8 mouse cellular contexts compared by ENCODE assay signal in the genomic region with DNA sequence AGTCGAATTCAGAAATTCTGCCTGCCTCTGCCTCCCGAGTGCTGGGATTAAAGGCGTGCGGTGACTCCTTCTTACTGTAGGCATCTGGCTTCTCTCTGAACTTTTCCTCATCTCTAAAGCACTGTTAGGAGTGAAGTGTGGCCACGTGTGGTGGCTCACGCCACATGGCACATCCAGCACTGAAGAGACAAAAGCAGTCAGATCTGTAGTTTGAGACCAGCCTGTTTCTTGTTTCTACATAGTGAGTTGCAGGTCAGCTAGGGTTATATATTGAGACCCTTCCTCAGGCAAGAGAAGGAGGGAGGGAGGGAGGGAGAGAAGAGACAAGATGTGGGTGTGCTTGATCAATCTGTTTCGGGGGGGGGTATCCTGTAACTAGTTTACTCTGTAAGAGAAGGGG. TPM values are rescaled to one million over a fixed set of nuclear protein-coding genes. Genes with fewer than 3 reads are reported as not detected.
DNase-seq lines count a peak whose midpoint lies in the region; ATAC-seq lines count a peak whose summit lies in the region.

Gene Rangrf (minus strand): TSS at position 101 of the 400 bp plus-strand sequence.

- H3K36me3 ChIP-seq in kidney, embryonic 14.5 days (ENCODE audit: control insufficient read depth, insufficient read depth, low read length): no peaks in the 10 kb centered on the region
- no peaks in the 10 kb centered on the region for H3K36me3 ChIP-seq in intestine, embryonic 15.5 days
- no peaks in the 10 kb centered on the region for H3K36me3 ChIP-seq in midbrain, embryonic 11.5 days (ENCODE audit: control insufficient read depth, insufficient read depth, low read length)

- peak within 1 kb of the TSS; percentile 28; the same call in 1 of the 2 replicates for H3K9ac ChIP-seq in kidney, embryonic 14.5 days (ENCODE audit: low read depth, low read length)
- peak within 1 kb of the TSS; percentile 21; the same call in 1 of the 2 replicates for H3K9ac ChIP-seq in intestine, embryonic 15.5 days
- H3K9ac ChIP-seq in midbrain, embryonic 11.5 days (ENCODE audit: low read length): 0 out of 2 replicates have a peak within 1 kb of the TSS, but pooled peaks have one; percentile 40

- H3K9me3 ChIP-seq in kidney, embryonic 14.5 days (ENCODE audit: control insufficient read depth, low read length): no peaks in the 10 kb centered on the region
- H3K9me3 ChIP-seq in intestine, embryonic 15.5 days: no peaks in the 10 kb centered on the region
- no peaks in the 10 kb centered on the region for H3K9me3 ChIP-seq in midbrain, embryonic 11.5 days (ENCODE audit: control insufficient read depth, low read length)

- H3K4me1 ChIP-seq in kidney, embryonic 14.5 days (ENCODE audit: control insufficient read depth, insufficient read depth, low read length): 0 out of 2 replicates have a peak, but pooled peaks cover 6% of the 10 kb centered on the region
- peaks cover 9% of the 10 kb centered on the region for H3K4me1 ChIP-seq in intestine, embryonic 15.5 days (replicated peaks)
- H3K4me1 ChIP-seq in midbrain, embryonic 11.5 days (ENCODE audit: control insufficient read depth, insufficient read depth, low read length): peaks cover 7% of the 10 kb centered on the region

- no peak for ATAC-seq in kidney, embryonic 14.5 days (ENCODE audit: low FRiP score, low TSS enrichment)
- ATAC-seq in intestine, embryonic 15.5 days: no peak
- no peak for ATAC-seq in midbrain, embryonic 11.5 days (ENCODE audit: low FRiP score)

- no peaks in the 10 kb centered on the region for H3K27me3 ChIP-seq in kidney, embryonic 14.5 days (ENCODE audit: control insufficient read depth, insufficient read depth, low read length)
- no peaks in the 10 kb centered on the region for H3K27me3 ChIP-seq in intestine, embryonic 15.5 days (replicated peaks)
- 0 out of 2 replicates have a peak, but pooled peaks cover 2% of the 10 kb centered on the region for H3K27me3 ChIP-seq in midbrain, embryonic 11.5 days (ENCODE audit: control insufficient read depth, insufficient read depth, low read length)

- intact Hi-C loops in gastrocnemius, postnatal 14 days (cut with DNase I; ENCODE audit: low total_unique reads): no loop called here

- H3K4me2 ChIP-seq in kidney, embryonic 14.5 days (replicated peaks; ENCODE audit: low read depth, low read length): peak within 1 kb of the TSS; percentile 61
- peak within 1 kb of the TSS; percentile 68 for H3K4me2 ChIP-seq in intestine, embryonic 15.5 days (replicated peaks)
- peak within 1 kb of the TSS; percentile 54 for H3K4me2 ChIP-seq in midbrain, embryonic 11.5 days

- no peak for DNase-seq in kidney, postnatal 10 days
- DNase-seq in adrenal gland, postnatal 10 days: no peak
- DNase-seq in gastrocnemius, postnatal 14 days: no peak
- DNase-seq in midbrain, embryonic 11.5 days (ENCODE audit: low spot score, missing footprints): no peak
- DNase-seq in spleen, postnatal 10 days (ENCODE audit: low spot score in 2 of 2): no peak
- no peak for DNase-seq in T-cell, adult 2 months (ENCODE audit: low spot score)

- 84% methylated on average over 7 of the region's 7 CpGs for WGBS in kidney, embryonic 14.5 days
- WGBS in intestine, embryonic 15.5 days: 76% methylated on average over 7 of the region's 7 CpGs
- WGBS in midbrain, embryonic 11.5 days: 86% methylated on average over 7 of the region's 7 CpGs

- H3K27ac ChIP-seq in kidney, embryonic 14.5 days (ENCODE audit: low read depth, low read length): no peak within 1 kb of the TSS
- no peak within 1 kb of the TSS for H3K27ac ChIP-seq in intestine, embryonic 15.5 days
- H3K27ac ChIP-seq in midbrain, embryonic 11.5 days (ENCODE audit: low read depth, low read length): no peak within 1 kb of the TSS

- peak within 1 kb of the TSS; percentile 48 for H3K4me3 ChIP-seq in kidney, embryonic 14.5 days (ENCODE audit: low read length)
- peak within 1 kb of the TSS; percentile 39 for H3K4me3 ChIP-seq in intestine, embryonic 15.5 days (replicated peaks)
- H3K4me3 ChIP-seq in midbrain, embryonic 11.5 days (ENCODE audit: low read depth, low read length): peak within 1 kb of the TSS; percentile 38

RNA-seq across cellular contexts. Expression of gene Rangrf, which starts in this region (rescaled TPM):
- polyA plus RNA-seq in kidney, embryonic 14.5 days (2014; fragmentation: Nextera tagmentation; extraction: Ambion mirVana): 68.7 and 95.2 TPM in 2 replicates
- total RNA-seq in adrenal gland, postnatal 10 days (2021): 10 to 100 TPM; 20.4 to 24.7 TPM
- 10 to 100 TPM; 54.2 to 57.7 TPM for total RNA-seq in gastrocnemius, postnatal 14 days (2021)
- 61.4 and 62.2 TPM in 2 replicates for polyA plus RNA-seq in intestine, embryonic 15.5 days (2015; fragmentation: Nextera tagmentation; extraction: Ambion mirVana)
- 54.5 and 55.3 TPM in 2 replicates for polyA plus RNA-seq in midbrain, embryonic 11.5 days (2014; fragmentation: Nextera tagmentation; extraction: Ambion mirVana)
